Mouse (Mus musculus) retina, postnatal 1 day (tissue): ENCODE data around the gene Prodh2.
"Not testable (repeated sequence)": the region's sequence is repeated elsewhere in the genome, so short reads cannot be mapped to it uniquely, and the experiment has no call there.

Experiments used
- DNase-seq: peaks from one replicate; pipeline ENCODE4 v3.0.0-alpha.2; 2012

Gene Prodh2

DNA sequence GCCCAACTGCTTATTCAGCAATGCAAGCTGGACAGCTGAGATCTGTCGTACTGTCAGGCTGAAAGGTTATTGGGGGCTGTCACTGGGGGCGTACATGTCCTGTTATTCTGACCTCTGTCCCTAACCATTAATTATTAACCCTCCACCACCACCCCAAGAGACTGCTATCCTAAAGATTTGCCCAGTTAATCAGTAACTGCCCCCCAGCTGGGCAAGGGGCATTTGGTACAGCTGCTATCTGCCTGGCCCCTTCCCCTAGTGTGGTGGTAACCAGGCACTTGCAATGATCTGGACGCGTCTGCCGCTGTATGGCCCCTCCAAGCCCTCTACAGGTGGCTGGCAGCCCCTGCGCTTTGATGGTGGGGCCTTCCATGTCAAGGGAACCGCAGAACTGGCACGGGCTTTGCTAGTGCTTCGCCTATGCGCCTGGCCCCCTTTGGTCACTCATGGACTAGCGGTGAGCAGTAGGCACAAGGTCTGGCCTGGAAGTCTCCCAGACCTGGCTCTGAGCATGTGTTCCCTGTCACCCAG, at the start of gene Prodh2:
TSS of gene Prodh2 (plus strand) at position 222 of the 531 bp plus-strand sequence.
- no peak for DNase-seq

DNA sequence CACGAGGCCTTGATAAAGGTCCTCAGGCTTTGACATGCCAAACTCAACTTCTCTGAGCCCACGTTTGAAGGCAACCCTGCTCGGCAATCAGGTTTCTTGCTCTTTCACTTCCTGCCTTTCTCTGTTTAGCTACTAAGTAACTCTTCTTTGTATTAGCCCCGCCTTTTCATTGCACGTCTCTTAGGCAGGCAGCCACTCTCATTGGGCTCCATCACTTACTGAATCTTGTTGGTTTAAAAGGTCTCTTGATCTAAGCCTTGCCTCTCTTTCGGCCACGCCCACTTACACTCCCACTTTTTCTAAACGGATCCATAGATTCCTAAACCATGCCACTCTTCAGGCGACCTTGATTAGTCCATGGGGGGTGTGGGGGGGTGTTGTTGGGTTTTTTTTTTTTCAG, 49.7 kb upstream of the Prodh2 start:
- peak; percentile 35 for DNase-seq

DNA sequence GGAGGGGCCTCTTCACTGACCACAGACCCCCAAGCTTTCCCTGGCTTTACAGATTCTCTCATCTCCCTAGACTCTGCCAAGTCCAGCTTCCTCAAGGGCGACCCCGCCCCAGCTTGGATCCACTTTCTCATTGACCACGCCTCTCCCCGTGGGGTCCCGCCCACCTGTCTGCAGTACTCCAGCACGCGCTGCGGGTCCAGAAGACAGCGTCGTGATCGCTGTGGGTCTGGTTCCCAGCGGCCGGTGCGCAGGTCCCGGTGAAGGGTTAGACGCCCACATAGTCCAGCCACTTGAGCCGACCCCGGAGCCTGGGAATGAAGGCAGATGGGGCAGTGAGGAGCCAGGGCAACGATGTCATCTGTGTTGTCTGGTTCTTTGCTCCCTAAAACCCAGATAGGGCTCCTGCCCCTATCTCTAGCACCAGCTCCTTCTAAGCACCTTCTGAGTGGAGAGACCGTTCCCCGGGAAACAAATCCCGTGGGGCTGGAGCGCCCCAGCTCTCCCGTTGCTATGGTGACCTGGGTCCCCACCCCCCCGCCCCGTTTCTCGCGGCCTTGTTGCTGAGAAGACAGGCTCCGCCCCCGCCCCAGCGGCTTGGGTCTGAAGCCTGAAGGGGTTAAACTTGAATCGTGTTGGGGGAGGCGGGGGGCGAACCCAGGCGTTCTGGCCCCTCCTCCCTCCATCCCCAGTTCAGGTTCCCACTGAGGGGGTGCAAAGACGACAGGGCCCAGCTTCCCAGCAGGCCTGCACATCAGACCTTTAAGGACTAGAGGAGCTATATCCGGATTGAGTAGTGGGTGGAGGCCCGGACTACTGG, 49.1 kb upstream of the Prodh2 start:
- DNase-seq, result peak; percentile 83

DNA sequence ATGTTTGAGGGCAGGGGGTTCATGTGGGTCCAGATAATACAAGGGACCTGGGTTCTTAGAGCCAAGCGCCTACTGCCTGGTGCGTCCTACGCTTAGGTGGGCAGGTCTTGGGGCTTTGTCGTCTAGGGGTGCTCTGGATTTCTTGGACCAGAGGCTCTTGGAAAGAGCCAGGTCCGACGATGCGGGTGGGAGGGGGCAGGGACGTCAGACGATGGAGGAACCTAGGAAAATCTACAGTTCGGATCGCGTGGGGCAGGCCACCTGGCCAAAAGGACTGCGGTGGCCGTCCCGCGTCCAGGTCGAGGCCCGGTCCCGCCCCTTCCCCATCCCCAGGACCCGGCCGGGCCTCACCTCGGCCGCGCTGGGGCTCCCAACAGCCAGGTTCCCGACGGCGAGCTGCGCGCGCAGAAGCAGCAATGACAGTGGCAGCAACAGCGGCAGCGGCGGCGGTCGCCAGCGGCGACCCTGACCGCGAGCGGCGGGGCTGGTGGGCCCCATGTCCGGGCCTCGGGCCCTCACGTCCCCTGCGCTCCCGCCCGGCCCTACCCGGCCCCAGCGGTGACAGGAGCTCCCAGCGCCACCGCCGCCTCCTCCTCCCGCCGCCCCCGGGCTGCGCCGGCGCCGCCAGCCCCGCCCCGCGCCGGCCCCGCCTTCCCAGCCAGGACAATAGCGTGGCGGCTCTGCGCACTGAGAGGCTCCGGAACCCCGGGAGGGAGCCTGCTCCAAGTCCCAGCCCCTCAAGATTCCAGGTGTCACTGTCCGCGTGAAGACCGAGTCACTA, 48.3 kb upstream of the Prodh2 start, which contains the start of gene Aplp1:
TSS of gene Aplp1 (minus strand) at position 565 of the 781 bp plus-strand sequence.
- DNase-seq, result peak; percentile 79

DNA sequence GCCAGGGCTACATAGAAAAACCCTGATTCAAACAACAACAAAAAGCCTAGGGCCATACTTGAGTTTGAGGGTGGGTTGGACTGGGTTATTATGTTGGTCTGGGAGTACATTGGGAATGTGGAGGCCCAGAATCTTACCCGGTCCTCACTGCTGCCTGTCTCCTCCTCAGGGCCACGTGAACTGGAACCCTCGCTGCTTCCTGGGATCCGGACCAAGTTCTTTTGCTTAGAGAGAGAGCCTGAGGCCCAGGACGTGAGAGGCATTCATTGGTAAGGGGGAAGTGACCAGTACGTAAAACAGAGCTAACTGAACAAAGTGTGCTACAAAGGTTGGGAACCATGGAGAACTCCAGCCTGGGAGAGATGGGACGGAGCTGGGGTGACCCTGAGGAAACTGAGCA, 43.2 kb upstream of the Prodh2 start:
- no peak for DNase-seq

DNA sequence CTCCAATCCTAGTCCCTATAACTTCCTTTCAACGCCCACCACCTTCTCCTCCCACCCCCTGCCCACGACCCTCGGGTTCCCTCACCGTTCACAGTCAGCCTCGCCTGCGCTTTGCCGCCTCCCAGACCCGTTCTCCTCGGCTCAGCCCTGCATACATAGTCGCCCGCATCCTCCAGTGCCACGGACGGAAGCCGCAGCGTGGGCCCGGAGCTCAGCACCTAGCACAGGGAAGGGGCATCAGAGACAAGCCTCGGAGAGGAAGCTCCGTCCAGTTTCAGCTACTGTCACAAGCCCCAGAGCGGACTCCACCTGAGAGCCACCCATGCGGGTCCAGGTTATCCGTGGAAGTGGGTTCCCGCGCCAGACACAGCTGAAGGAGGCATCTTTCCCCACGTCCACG, 40.1 kb upstream of the Prodh2 start:
- no peak for DNase-seq

DNA sequence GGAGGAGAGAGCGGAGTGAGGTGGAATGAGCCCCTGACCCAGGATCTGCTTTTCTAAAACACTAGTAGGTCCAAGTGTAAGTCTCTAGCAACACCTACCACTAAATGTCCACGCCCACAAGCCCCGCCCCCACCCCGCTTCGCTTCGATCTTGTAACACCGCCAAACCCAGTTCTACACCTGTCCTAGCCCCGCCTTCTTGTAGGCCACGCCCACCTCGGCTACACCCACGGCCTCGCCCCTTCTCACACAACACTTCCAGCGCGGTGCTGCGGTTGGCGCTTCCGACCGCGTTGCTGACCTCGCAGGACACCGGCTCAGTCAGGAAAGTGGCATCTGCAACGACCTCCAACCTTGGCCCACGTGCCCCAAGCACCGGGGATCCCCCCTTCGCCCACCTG, 39.7 kb upstream of the Prodh2 start:
- peak; percentile 18 for DNase-seq

DNA sequence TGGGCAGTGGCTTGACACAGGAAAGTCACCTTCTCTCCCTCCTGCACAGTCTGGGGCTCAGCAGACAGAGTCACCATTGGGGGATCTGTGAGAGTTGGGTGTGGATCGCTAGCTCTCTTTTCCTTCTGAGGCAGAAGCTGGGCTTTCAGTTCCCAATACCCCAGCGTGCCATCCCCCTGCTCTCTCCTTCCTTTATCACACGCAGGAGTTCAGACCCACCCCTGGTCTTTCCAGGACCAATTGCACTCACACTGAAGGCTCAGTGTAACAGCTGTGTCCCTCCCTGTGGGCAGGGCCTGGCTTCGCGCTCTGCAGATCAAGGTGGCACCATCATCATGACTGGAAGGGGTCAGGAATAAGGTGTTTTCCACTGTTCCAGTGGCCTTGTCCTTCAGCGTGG, 39.2 kb upstream of the Prodh2 start:
- DNase-seq, result no peak

DNA sequence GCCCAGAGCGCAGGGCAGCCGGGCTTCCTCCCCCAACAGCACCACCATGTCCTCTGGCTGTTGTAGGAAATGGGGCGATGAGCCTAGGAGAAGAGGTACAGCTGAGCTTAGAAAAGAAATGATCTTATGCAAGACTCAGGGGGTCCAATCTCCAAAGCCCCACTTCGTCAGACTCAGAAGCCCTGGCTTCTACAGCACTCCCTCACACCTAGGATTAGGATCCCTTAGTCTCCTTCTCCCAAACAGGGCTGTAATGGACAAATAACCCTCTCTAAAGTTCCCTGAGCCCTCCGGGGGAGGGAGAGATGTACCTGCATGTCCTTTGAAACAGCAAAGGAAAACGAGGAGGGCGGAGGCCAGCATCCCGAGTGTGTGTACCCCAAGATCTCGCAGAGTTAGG, 36.9 kb upstream of the Prodh2 start:
- DNase-seq, result no peak

DNA sequence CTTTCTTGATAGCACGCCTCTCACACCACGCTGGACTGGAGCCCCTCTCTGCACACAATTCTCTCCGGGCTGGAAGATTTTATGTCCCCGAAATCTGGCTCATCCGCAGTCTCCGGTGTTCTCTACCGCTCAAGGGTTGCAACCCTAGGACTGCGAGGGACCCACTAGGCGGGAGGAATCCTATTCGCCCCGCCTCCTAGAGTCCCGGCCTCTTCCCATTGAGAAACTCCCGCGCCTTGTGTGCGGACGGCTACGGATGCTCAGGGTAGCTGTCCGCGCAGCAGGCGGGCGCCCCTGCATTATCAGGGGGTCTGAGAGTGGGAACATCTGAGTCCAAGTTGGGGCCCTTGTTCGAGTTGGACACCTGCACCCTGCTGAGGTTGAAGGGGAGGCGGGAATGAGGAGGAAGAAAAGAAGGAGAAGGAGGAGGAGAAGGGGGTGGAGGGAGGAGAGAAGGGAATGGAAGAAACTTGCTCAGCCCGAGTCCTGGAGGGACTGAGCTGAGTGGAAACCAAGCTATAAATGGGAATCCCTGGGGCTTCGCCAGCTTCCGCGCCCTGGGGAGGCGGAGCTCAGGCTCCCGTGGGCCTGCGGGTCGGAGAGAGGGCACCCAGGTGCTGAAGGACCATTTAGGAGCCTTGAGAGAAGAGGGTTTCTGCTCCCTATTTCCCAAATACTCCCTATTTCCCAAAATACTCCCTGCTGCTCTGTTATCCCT, 36.4 kb upstream of the Prodh2 start:
- DNase-seq, result peak; percentile 51

DNA sequence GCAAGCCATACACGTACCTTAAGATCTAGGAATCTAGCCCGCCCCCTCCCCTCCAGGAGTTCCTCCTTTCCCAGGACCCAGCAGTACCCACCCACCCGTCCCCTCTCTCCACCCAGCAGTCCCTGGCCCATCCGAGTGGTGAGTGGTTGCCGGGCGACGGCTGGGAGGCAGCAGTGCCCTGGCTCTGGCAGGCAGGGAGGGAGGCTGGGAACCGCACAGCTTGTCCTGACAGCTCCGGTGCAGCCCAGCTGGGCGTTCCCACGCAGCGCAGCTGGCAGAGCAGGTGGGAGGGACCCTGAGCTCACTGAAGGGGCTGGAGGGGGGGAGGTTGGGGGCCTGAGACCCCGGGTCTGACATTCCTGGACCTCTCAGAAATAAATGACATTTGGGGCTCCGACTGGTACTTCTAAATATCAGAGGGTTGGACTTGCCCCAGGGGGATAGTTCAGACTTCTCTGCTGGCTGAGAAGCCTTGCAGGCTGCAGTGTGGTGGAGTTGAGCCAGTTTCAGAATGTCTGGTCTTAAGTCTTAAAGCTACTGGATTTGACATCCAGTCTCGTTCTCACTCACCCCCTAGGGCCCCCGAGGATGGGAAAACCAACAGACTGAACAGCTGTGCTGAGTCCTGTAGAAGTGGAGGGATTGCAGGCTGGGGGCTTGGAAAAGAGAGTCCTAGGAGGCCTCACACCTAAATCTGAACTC, 35.6 kb upstream of the Prodh2 start, which contains the start of the genes Kirrel2 and Nphs1:
TSS of gene Kirrel2 (minus strand) at position 62 of the 702 bp plus-strand sequence.
TSS of gene Nphs1 (plus strand) at position 687 of the 702 bp plus-strand sequence.
- peak; percentile 82 for DNase-seq

DNA sequence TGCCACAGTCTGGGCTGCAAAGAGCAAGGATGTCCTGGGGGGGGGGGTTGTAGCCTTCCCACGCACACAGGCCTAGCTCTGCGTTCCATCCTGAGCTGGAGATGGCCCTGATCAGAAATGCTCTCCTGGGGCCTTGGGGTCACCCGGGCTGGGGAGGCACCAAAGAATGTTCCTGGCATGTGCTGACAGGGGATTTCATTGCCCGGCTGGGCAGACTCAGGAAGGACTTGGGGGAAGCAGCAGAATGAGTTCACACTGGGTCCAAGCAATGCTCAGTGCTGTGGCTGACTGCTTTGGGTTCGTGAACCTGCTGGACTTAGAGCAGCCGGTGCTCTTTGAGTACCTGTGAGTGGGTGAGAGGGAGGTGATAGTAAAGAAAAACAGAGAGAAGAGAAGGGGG, 33.9 kb upstream of the Prodh2 start:
- DNase-seq, result no peak

DNA sequence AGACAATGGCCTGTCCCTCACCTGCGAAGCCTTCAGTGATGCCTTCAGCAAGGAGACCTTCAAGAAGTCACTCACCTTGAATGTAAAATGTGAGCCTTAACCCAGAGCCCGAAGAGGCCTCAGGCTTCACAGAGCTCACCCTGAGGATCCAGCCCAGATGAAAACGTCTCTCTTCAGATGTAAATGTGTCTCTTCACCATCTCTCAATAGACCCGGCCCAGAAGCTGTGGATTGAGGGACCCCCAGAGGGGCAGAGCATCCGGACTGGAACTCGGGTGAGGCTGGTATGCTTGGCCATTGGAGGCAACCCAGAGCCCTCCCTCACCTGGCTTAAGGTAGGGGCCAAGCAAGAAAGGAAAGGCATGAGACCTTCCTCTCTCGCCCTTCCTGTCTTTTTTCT, 29.9 kb upstream of the Prodh2 start:
- DNase-seq, result no peak

DNA sequence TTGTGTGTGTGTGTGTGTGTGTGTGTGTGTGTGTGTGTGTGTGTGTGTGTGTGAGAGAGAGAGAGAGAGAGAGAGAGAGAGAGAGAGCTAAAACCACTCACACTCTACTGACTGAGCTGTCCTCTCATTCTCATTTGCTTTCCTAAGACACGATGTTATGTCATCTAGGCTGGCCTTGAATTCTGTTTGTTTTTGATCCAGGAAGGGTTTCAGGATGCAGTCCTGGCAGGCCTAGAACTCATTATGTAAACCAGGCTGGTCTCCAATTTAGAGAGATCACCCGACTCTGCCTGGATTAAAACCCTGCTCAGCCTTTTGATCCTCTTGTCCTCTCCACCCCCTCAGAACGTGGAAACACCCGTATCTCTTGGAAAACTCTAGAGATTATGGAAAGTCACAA, 29.4 kb upstream of the Prodh2 start:
- DNase-seq, result no peak

DNA sequence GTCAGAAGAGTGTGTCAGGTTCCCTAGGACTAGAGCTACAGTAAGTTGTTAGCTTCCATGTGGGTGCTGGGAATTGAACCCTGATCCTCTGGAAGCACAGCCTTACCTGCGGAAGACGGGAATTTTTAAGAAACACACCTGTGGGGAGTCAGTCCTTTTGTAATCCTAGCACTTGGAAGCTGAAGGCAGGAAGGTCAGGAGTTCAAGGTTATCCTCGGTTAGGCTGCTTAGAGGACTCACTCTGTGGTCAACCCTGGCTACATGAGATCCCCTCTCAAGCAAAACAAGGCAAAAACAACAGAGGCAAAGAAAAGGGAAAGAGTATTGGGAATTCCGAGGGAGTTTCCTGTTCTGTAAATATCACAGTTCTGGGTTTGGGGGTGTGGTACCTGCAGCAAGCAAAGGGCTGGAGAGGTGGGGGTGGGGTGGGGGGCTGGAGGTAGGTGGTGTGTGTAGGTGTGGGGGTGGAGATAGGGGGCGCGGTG, 28.6 kb upstream of the Prodh2 start:
- DNase-seq, result no peak

DNA sequence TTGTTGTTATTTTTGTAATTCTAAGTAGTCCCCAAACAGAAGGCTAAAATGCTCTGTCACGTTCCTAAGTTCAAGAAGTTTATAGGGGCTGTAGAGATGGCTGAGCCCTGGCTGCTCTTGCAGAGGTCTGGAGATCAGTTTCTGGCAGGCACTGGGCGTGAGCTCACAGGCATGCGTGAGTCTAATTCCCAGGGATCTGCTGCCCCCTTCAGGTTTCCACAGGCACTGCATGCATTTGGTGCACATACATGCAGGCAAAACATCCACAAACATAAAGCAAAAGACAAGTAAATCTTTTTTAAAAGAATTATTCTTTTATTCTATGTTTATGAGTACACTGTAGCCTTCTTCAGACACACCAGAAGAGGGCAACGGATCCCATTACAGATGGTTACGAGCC, 21.0 kb upstream of the Prodh2 start:
- DNase-seq, result peak; percentile 60

DNA sequence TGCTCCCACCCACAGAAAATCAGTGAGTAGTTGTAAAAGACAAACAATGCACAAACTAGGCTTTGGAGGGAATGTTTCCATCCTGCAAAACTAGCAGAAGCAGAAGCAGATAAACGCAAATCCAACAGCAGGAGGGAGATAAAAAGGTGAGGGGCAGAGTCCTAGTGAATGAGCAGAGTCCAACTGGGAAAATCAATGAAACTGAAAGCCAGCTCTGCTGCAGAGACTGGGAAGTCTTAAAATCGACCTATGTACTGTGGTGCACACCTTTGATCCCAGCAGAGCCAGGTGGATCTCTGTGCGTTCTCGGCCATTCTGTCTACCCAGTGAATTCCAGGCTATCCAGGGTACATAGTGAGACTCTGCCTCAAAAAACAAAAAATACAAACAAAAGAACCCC, 18.4 kb upstream of the Prodh2 start:
- no peak for DNase-seq

DNA sequence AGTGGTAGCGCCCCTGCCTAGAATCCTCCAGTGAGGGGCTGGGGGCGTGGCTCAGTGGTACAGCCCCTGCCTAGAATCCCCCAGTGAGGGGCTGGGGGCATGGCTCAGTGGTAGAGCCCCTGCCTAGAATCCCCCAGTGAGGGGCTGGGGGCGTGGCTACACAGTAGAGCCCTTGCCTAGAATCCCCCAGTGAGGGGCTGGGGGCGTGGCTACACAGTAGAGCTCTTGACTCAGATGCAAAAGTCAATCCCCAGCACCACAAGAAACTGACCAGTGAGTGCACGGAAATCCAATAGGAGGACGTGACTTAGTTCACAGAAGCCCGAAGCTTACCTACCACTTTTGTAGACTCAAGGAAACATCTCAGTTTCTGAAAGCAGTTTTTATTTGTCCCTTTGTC, 17.3 kb upstream of the Prodh2 start:
- DNase-seq, result not testable (repeated sequence)

DNA sequence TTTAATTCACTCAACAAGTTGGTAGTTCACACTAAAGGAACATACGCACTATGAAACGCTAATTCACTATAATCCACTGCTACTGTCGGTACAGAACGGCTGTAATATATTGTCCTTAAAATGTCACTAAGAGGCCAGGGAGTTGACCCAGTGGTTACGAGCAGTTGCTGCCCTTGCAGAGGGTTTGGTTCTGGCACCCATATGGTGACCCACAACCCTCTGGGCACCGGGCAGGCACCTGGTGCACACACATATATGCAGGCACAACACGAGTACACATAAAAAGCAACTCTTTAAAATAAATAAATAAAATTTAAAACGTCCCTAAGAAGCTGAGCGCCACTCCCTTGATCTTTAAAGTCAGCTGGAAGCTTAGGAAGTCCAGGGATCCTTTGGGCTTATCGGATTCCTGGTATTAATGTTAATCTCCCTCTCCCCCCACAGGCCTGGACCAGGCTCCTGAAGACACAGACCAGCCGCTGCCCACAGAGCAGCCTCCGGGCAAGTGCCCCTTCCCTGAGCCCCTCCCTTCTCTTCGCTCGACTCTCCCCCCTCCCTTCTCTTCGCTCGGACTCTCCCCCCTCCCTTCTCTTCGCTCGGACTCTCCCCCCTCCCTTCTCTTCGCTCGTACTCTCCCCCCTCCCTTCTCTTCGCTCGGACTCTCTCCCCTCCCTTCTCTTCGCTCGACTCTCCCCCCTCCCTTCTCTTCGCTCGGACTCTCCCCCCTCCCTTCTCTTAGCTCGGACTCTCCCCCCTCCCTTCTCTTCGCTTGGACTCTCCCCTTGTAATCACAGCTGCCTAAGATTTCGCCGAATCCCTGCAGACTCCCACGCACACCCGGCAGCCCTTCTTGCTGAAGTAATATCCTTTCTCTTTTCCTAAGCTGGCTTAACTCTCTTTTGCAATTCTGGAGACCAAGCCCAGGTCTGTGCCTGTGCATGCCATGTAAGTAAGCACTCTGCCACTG, 15.7 kb upstream of the Prodh2 start:
- DNase-seq, result peak; percentile 88

DNA sequence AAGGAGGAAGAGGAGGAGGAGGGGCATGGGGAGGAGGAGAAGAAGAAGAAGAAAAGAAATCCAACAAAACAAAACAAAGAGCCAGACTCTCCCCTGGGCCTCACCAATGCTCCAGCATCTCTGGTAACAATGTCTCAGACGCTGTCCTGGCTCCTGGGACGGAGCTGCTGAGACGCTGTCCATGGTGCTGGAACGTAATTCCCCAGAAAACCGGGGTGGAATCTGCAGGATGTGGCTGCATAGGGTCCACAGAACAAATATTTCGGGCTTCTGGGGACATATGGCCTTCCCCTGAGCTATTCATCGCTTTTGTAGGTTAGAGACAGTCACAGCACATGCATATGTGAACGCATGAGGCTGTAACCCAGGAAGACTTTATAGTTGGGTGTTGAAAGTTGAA, 9.2 kb upstream of the Prodh2 start:
- DNase-seq, result peak; percentile 46
